Mouse (Mus musculus) heart, embryonic 15.5 days (tissue): ENCODE results near the gene Rita1. TPM values are rescaled to one million over a fixed set of nuclear protein-coding genes. Genes with fewer than 3 reads are reported as not detected.

ENCODE experiments used
- ATAC-seq: fragments of 200-750 bp; cut with Nextera tagmentation; replicated peaks from 2 replicates; pipeline ENCODE4 v1.8.0; 2017; ENCODE audit warnings: low read depth, moderate TSS enrichment; ENCODE audit not compliant: insufficient number of reproducible peaks, insufficient read depth, low FRiP score
- H3K27ac ChIP-seq: fragments of 300-500 bp; sonication (generic); 2 replicates; pipeline ENCODE4 v1.5.1; 2015; ENCODE audit warnings: mild to moderate bottlenecking, inconsistent platforms
- H3K27me3 ChIP-seq: fragments of 300-500 bp; sonication (generic); 2 replicates; pipeline ENCODE4 v1.6.1; 2015; ENCODE audit warnings: inconsistent platforms
- H3K36me3 ChIP-seq: fragments of 300-500 bp; sonication (generic); 2 replicates; pipeline ENCODE4 v1.6.1; 2015; ENCODE audit warnings: mild to moderate bottlenecking, inconsistent platforms
- H3K4me1 ChIP-seq: fragments of 300-500 bp; sonication (generic); replicated peaks from 2 replicates; pipeline ENCODE4 v1.6.1; 2015; ENCODE audit warnings: inconsistent platforms
- H3K4me2 ChIP-seq: fragments of 300-500 bp; sonication (generic); 2 replicates; pipeline ENCODE4 v1.6.1; 2015; ENCODE audit warnings: inconsistent platforms, mild to moderate bottlenecking, moderate library complexity
- H3K4me3 ChIP-seq: fragments of 300-500 bp; sonication (generic); 2 replicates; pipeline ENCODE4 v1.5.1; 2015; ENCODE audit warnings: mild to moderate bottlenecking, inconsistent platforms
- H3K9ac ChIP-seq: fragments of 300-500 bp; sonication (generic); 2 replicates; pipeline ENCODE4 v1.6.1; 2015; ENCODE audit warnings: mild to moderate bottlenecking, inconsistent platforms
- H3K9me3 ChIP-seq: fragments of 300-500 bp; sonication (generic); replicated peaks from 2 replicates; pipeline ENCODE4 v1.6.1; 2016; ENCODE audit warnings: inconsistent platforms
- WGBS: fragments of 180-500 bp; shearing (Covaris S2); methylation state at CpG from one replicate; pipeline ENCODE4 v1.1.7; 2015; ENCODE audit warnings: mixed read lengths; 5-methylcytosine and 5-hydroxymethylcytosine counted together
- polyA plus RNA-seq: library from polyadenylated mRNA; unstranded; fragments of >200 nt; fragmentation: Nextera tagmentation; extraction: Ambion mirVana; gene quantifications from 2 replicates; pipeline ENCODE4 v1.2.1, GENCODE M21; 2015

Rita1 gene
- 11.0 and 12.7 TPM in 2 replicates for polyA plus RNA-seq

GRCm38 (mm10) chr5:120612442-120612821 lies at the start of gene Rita1, which contains the start of gene Ddx54:
Gene Rita1, minus strand, starts transcription at chr5:120612589.
Gene Ddx54, plus strand, starts transcription at chr5:120612739.
- Histone ChIP-seq H3K4me2 (peak within 1 kb of the TSS; percentile 85), H3K9me3 (no peaks in the 10 kb centered on the region), H3K27ac (peak within 1 kb of the TSS; percentile 84), H3K4me1 (peaks cover 16% of the 10 kb centered on the region), H3K4me3 (peak within 1 kb of the TSS; percentile 67), H3K27me3 (no peaks in the 10 kb centered on the region), H3K9ac (peak within 1 kb of the TSS; percentile 64), H3K36me3 (peaks cover 14% of the 10 kb centered on the region; the same call in 1 of the 2 replicates)
- WGBS = under 1% methylated on average over 22 of the region's 22 CpGs
- ATAC-seq = peak; percentile 85

GRCm38 (mm10) chr5:120660816-120661215 lies 48.4 kb upstream of the Rita1 start:
- ATAC-seq = no peak
- H3K27me3 ChIP-seq = peaks cover 35% of the 10 kb centered on the region

GRCm38 (mm10) chr5:120656281-120656751 lies 43.9 kb upstream of the Rita1 start:
- no peak overlapping the region for H3K4me2 ChIP-seq
- ATAC-seq = no peak
- no peak overlapping the region for H3K9ac ChIP-seq
- H3K4me1 ChIP-seq = no peaks in the 10 kb centered on the region
- H3K36me3 ChIP-seq = no peaks in the 10 kb centered on the region
- peaks cover 29% of the 10 kb centered on the region for H3K27me3 ChIP-seq
- no peak overlapping the region for H3K4me3 ChIP-seq
- H3K9me3 ChIP-seq = no peaks in the 10 kb centered on the region
- H3K27ac ChIP-seq = no peak overlapping the region
- WGBS = 77% methylated on average over 12 of the region's 12 CpGs

More at GRCm38 (mm10) chr5:120660816-120661215, 48.4 kb upstream of the Rita1 start:
- H3K4me2 ChIP-seq = no peak overlapping the region
- no peaks in the 10 kb centered on the region for H3K36me3 ChIP-seq
- H3K9ac ChIP-seq = no peak overlapping the region
- no peaks in the 10 kb centered on the region for H3K4me1 ChIP-seq
- no peak overlapping the region for H3K4me3 ChIP-seq
- no peaks in the 10 kb centered on the region for H3K9me3 ChIP-seq
- 44% methylated on average over 5 of the region's 5 CpGs for WGBS
- no peak overlapping the region for H3K27ac ChIP-seq

GRCm38 (mm10) chr5:120653873-120654272 lies 41.5 kb upstream of the Rita1 start:
- Histone ChIP-seq H3K27me3 (peaks cover 46% of the 10 kb centered on the region), H3K4me2 (no peak overlapping the region), H3K9ac (no peak overlapping the region), H3K9me3 (no peaks in the 10 kb centered on the region), H3K36me3 (no peaks in the 10 kb centered on the region), H3K4me1 (peaks cover 7% of the 10 kb centered on the region), H3K27ac (no peak overlapping the region), H3K4me3 (no peak overlapping the region)
- no peak for ATAC-seq
- 92% methylated on average over 2 of the region's 2 CpGs for WGBS

GRCm38 (mm10) chr5:120652915-120653701 lies 40.7 kb upstream of the Rita1 start:
- Histone ChIP-seq H3K27ac (no peak overlapping the region), H3K9ac (no peak overlapping the region), H3K36me3 (no peaks in the 10 kb centered on the region), H3K9me3 (no peaks in the 10 kb centered on the region), H3K27me3 (peaks cover 53% of the 10 kb centered on the region), H3K4me2 (no peak overlapping the region), H3K4me1 (peaks cover 15% of the 10 kb centered on the region), H3K4me3 (no peak overlapping the region)
- no peak for ATAC-seq
- 78% methylated on average over 27 of the region's 28 CpGs for WGBS

GRCm38 (mm10) chr5:120651230-120651629 lies 38.8 kb upstream of the Rita1 start:
- Histone ChIP-seq H3K27ac (no peak overlapping the region), H3K36me3 (no peaks in the 10 kb centered on the region), H3K9ac (no peak overlapping the region), H3K4me2 (no peak overlapping the region), H3K27me3 (peaks cover 66% of the 10 kb centered on the region), H3K4me3 (no peak overlapping the region), H3K9me3 (no peaks in the 10 kb centered on the region), H3K4me1 (peaks cover 17% of the 10 kb centered on the region)
- 35% methylated on average over 5 of the region's 5 CpGs for WGBS
- ATAC-seq = no peak

GRCm38 (mm10) chr5:120649938-120650337 lies 37.5 kb upstream of the Rita1 start:
- no peak overlapping the region for H3K4me2 ChIP-seq

GRCm38 (mm10) chr5:120649374-120649933 lies 37.1 kb upstream of the Rita1 start:
- H3K27ac ChIP-seq = no peak overlapping the region
- H3K27me3 ChIP-seq = peaks cover 63% of the 10 kb centered on the region
- peak overlapping the region; percentile 68 for H3K4me2 ChIP-seq
- no peak for ATAC-seq
- H3K4me3 ChIP-seq = peak overlapping the region; percentile 40
- H3K9me3 ChIP-seq = no peaks in the 10 kb centered on the region
- 3% methylated on average over 21 of the region's 21 CpGs for WGBS
- peaks cover 17% of the 10 kb centered on the region for H3K4me1 ChIP-seq
- no peak overlapping the region; the same call in 1 of the 2 replicates for H3K9ac ChIP-seq
- no peaks in the 10 kb centered on the region for H3K36me3 ChIP-seq

More at GRCm38 (mm10) chr5:120649938-120650337, 37.5 kb upstream of the Rita1 start:
- WGBS = 24% methylated on average over 13 of the region's 13 CpGs
- no peaks in the 10 kb centered on the region for H3K9me3 ChIP-seq
- peaks cover 65% of the 10 kb centered on the region for H3K27me3 ChIP-seq
- ATAC-seq = no peak
- H3K9ac ChIP-seq = no peak overlapping the region
- H3K27ac ChIP-seq = no peak overlapping the region
- peaks cover 17% of the 10 kb centered on the region for H3K4me1 ChIP-seq
- H3K4me3 ChIP-seq = peak overlapping the region; percentile 40; the same call in 1 of the 2 replicates
- no peaks in the 10 kb centered on the region for H3K36me3 ChIP-seq

- peaks cover 62% of the 10 kb centered on the region for H3K27me3 ChIP-seq
- H3K27ac ChIP-seq = no peak within 1 kb of the TSS
- peaks cover 20% of the 10 kb centered on the region for H3K4me1 ChIP-seq
- peak within 1 kb of the TSS; percentile 68 for H3K4me2 ChIP-seq
- H3K9me3 ChIP-seq = no peaks in the 10 kb centered on the region
- ATAC-seq = peak; percentile 45; the same call in 1 of the 2 replicates
- no peaks in the 10 kb centered on the region for H3K36me3 ChIP-seq
- under 1% methylated on average over 51 of the region's 53 CpGs for WGBS
- peak within 1 kb of the TSS; percentile 14; the same call in 1 of the 2 replicates for H3K9ac ChIP-seq
- H3K4me3 ChIP-seq = peak within 1 kb of the TSS; percentile 40
Measured at GRCm38 (mm10) chr5:120648569-120649373, 36.4 kb upstream of the Rita1 start, which contains the start of gene Rasal1. Gene Rasal1, plus strand, starts transcription at chr5:120648812.

GRCm38 (mm10) chr5:120647814-120648491 lies 35.6 kb upstream of the Rita1 start:
- Histone ChIP-seq H3K9ac (no peak overlapping the region), H3K27me3 (peaks cover 58% of the 10 kb centered on the region)

More at GRCm38 (mm10) chr5:120647814-120648491, 35.6 kb upstream of the Rita1 start:
- Histone ChIP-seq H3K27ac (no peak overlapping the region), H3K9me3 (no peaks in the 10 kb centered on the region), H3K4me1 (peaks cover 24% of the 10 kb centered on the region), H3K4me2 (peak overlapping the region; percentile 68), H3K4me3 (peak overlapping the region; percentile 40), H3K36me3 (no peaks in the 10 kb centered on the region)
- WGBS = 25% methylated on average over 12 of the region's 12 CpGs
- ATAC-seq = no peak
